15 mouse cellular contexts compared by ENCODE assay signal in genomic region chr15:99469736-99470135, GRCm38 (mm10). TPM values are rescaled to one million over a fixed set of nuclear protein-coding genes. Genes with fewer than 3 reads are reported as not detected.
DNase-seq lines count a peak whose midpoint lies in the region; ATAC-seq lines count a peak whose summit lies in the region.
"Had no signal": no experiment of that assay in that cellular context is flagged by ENCODE, and none has a peak within 500 bp of the region (broad histone marks: within the 10 kb centered on the region; RNA-seq: fewer than 3 reads in every experiment).

No protein-coding gene starts in this region.

- 79% methylated on average over 4 of the region's 4 CpGs for WGBS in heart, embryonic 15.5 days
- WGBS in heart, embryonic 12.5 days, result 78% methylated on average over 4 of the region's 4 CpGs
- WGBS in kidney, embryonic 16.5 days, result 81% methylated on average over 4 of the region's 4 CpGs
- 84% methylated on average over 4 of the region's 4 CpGs for WGBS in kidney, embryonic 14.5 days

- H3K4me3 ChIP-seq in heart, embryonic 15.5 days, result no peak overlapping the region
- no peak overlapping the region for H3K4me3 ChIP-seq in heart, embryonic 12.5 days
- H3K4me3 ChIP-seq in kidney, embryonic 16.5 days (ENCODE audit: low read length), result no peak overlapping the region
- no peak overlapping the region for H3K4me3 ChIP-seq in kidney, embryonic 14.5 days (ENCODE audit: low read length)
- peak overlapping the region; percentile 57; the same call in 1 of the 2 replicates for H3K4me3 ChIP-seq in brown adipose tissue, adult 24 weeks (ENCODE audit: insufficient read depth, low read depth, low read length)
- H3K4me3 ChIP-seq: embryonic facial prominence, embryonic 15.5 days; limb, embryonic 13.5 days; liver, embryonic 12.5 days; midbrain, embryonic 13.5 days had no signal

- H3K4me1 ChIP-seq in heart, embryonic 15.5 days (replicated peaks), result peaks cover 29% of the 10 kb centered on the region
- H3K4me1 ChIP-seq in heart, embryonic 12.5 days (replicated peaks), result peaks cover 24% of the 10 kb centered on the region
- peaks cover 16% of the 10 kb centered on the region for H3K4me1 ChIP-seq in kidney, embryonic 16.5 days (ENCODE audit: insufficient read depth, low read length)
- peaks cover 5% of the 10 kb centered on the region; the same call in 1 of the 2 replicates for H3K4me1 ChIP-seq in kidney, embryonic 14.5 days (ENCODE audit: control insufficient read depth, insufficient read depth, low read length)
- H3K4me1 ChIP-seq in brown adipose tissue, adult 24 weeks (ENCODE audit: control insufficient read depth, insufficient read depth, insufficient read length, low read length), result peaks cover 1% of the 10 kb centered on the region; the same call in 1 of the 2 replicates

- peak overlapping the region; percentile 31 for H3K27ac ChIP-seq in heart, embryonic 15.5 days
- no peak overlapping the region for H3K27ac ChIP-seq in heart, embryonic 12.5 days (ENCODE audit: poor library complexity, severe bottlenecking)
- peak overlapping the region; percentile 16; the same call in 1 of the 2 replicates for H3K27ac ChIP-seq in kidney, embryonic 16.5 days (ENCODE audit: low read length)
- no peak overlapping the region for H3K27ac ChIP-seq in kidney, embryonic 14.5 days (ENCODE audit: low read depth, low read length)
- H3K27ac ChIP-seq in brown adipose tissue, adult 24 weeks (replicated peaks; ENCODE audit: low read depth, low read length), result no peak overlapping the region; the same call in 1 of the 2 replicates
- H3K27ac ChIP-seq: embryonic facial prominence, embryonic 15.5 days; limb, embryonic 13.5 days; liver, embryonic 12.5 days; midbrain, embryonic 13.5 days; stomach, postnatal 0 days had no signal

- no peak overlapping the region for H3K9ac ChIP-seq in heart, embryonic 15.5 days
- H3K9ac ChIP-seq in heart, embryonic 12.5 days, result no peak overlapping the region
- no peak overlapping the region for H3K9ac ChIP-seq in kidney, embryonic 16.5 days (replicated peaks; ENCODE audit: low read length)
- no peak overlapping the region for H3K9ac ChIP-seq in kidney, embryonic 14.5 days (ENCODE audit: low read depth, low read length)
- H3K9ac ChIP-seq: embryonic facial prominence, embryonic 15.5 days; forebrain, postnatal 0 days; limb, embryonic 13.5 days; liver, embryonic 12.5 days; midbrain, embryonic 13.5 days had no signal

- ATAC-seq in cerebellum, adult (ENCODE audit: insufficient number of reproducible peaks, low FRiP score, low TSS enrichment), result no peak
- ATAC-seq in heart, embryonic 15.5 days (replicated peaks; ENCODE audit: insufficient number of reproducible peaks, insufficient read depth, low FRiP score, low read depth), result no peak
- no peak for ATAC-seq in heart, embryonic 12.5 days (ENCODE audit: insufficient number of reproducible peaks, low FRiP score)
- no peak for ATAC-seq in kidney, embryonic 16.5 days (ENCODE audit: low FRiP score, low TSS enrichment)
- ATAC-seq in kidney, embryonic 14.5 days (ENCODE audit: low FRiP score, low TSS enrichment), result no peak
- ATAC-seq: intestine, embryonic 16.5 days; liver, embryonic 12.5 days had no signal

- no peak overlapping the region for H3K4me2 ChIP-seq in heart, embryonic 15.5 days
- H3K4me2 ChIP-seq in heart, embryonic 12.5 days, result no peak overlapping the region
- no peak overlapping the region for H3K4me2 ChIP-seq in kidney, embryonic 16.5 days (replicated peaks; ENCODE audit: low read depth, low read length)
- H3K4me2 ChIP-seq in kidney, embryonic 14.5 days (replicated peaks; ENCODE audit: low read depth, low read length), result no peak overlapping the region
- H3K4me2 ChIP-seq: embryonic facial prominence, embryonic 15.5 days; limb, embryonic 13.5 days; midbrain, embryonic 13.5 days had no signal

- no peaks in the 10 kb centered on the region for H3K36me3 ChIP-seq in heart, embryonic 15.5 days
- H3K36me3 ChIP-seq in heart, embryonic 12.5 days, result peaks cover 11% of the 10 kb centered on the region; the same call in 1 of the 2 replicates
- peaks cover 8% of the 10 kb centered on the region for H3K36me3 ChIP-seq in kidney, embryonic 16.5 days (ENCODE audit: insufficient read depth, low read length)
- peaks cover 4% of the 10 kb centered on the region; the same call in 1 of the 2 replicates for H3K36me3 ChIP-seq in kidney, embryonic 14.5 days (ENCODE audit: control insufficient read depth, insufficient read depth, low read length)

- H3K27me3 ChIP-seq in heart, embryonic 15.5 days, result no peaks in the 10 kb centered on the region
- no peaks in the 10 kb centered on the region for H3K27me3 ChIP-seq in heart, embryonic 12.5 days (replicated peaks)
- no peaks in the 10 kb centered on the region for H3K27me3 ChIP-seq in kidney, embryonic 16.5 days (ENCODE audit: insufficient read depth, low read length)
- H3K27me3 ChIP-seq in kidney, embryonic 14.5 days (ENCODE audit: control insufficient read depth, insufficient read depth, low read length), result no peaks in the 10 kb centered on the region
- H3K27me3 ChIP-seq: embryonic facial prominence, embryonic 15.5 days; limb, embryonic 13.5 days; liver, embryonic 12.5 days; midbrain, embryonic 13.5 days had no signal

- no peaks in the 10 kb centered on the region for H3K9me3 ChIP-seq in heart, embryonic 15.5 days (replicated peaks)
- no peaks in the 10 kb centered on the region for H3K9me3 ChIP-seq in heart, embryonic 12.5 days (replicated peaks)
- no peaks in the 10 kb centered on the region for H3K9me3 ChIP-seq in kidney, embryonic 16.5 days (ENCODE audit: low read length)
- no peaks in the 10 kb centered on the region for H3K9me3 ChIP-seq in kidney, embryonic 14.5 days (ENCODE audit: control insufficient read depth, low read length)
- H3K9me3 ChIP-seq: embryonic facial prominence, embryonic 15.5 days; liver, embryonic 12.5 days; midbrain, embryonic 13.5 days had no signal

- DNase-seq in cerebellum, adult 9-11 months, result peak; percentile 28
- DNase-seq in right cerebral cortex, postnatal 36 days (ENCODE audit: low spot score in 2 of 2), result no peak

RNA-seq across cellular contexts. Expression of gene Bcdin3d, which starts 4.8 kb away (rescaled TPM):
- polyA plus RNA-seq in heart, embryonic 15.5 days (2015; fragmentation: Nextera tagmentation; extraction: Ambion mirVana), result 10.8 and 11.7 TPM in 2 replicates
- polyA plus RNA-seq in heart, embryonic 12.5 days (2016; fragmentation: Nextera tagmentation; extraction: Ambion mirVana), result 11.3 and 12.2 TPM in 2 replicates
- 16.8 and 18.2 TPM in 2 replicates for polyA plus RNA-seq in kidney, embryonic 16.5 days (2015; fragmentation: Nextera tagmentation; extraction: Ambion mirVana)
- 13.2 and 16.9 TPM in 2 replicates for polyA plus RNA-seq in kidney, embryonic 14.5 days (2014; fragmentation: Nextera tagmentation; extraction: Ambion mirVana)
- 3.3 and 8.0 TPM in 2 replicates for polyA plus RNA-seq in brown adipose tissue, adult 24 weeks (2012; ENCODE audit: insufficient read depth, insufficient read length, missing spikeins)

RNA-seq across cellular contexts. Expression of gene Nckap5l, which starts 12.2 kb away (rescaled TPM):
- 6.8 and 8.0 TPM in 2 replicates for polyA plus RNA-seq in heart, embryonic 15.5 days (2015; fragmentation: Nextera tagmentation; extraction: Ambion mirVana)
- polyA plus RNA-seq in heart, embryonic 12.5 days (2016; fragmentation: Nextera tagmentation; extraction: Ambion mirVana), result 11.4 and 12.0 TPM in 2 replicates
- polyA plus RNA-seq in kidney, embryonic 16.5 days (2015; fragmentation: Nextera tagmentation; extraction: Ambion mirVana), result 9.3 and 10.9 TPM in 2 replicates
- polyA plus RNA-seq in kidney, embryonic 14.5 days (2014; fragmentation: Nextera tagmentation; extraction: Ambion mirVana), result 9.3 and 11.8 TPM in 2 replicates
- polyA plus RNA-seq in brown adipose tissue, adult 24 weeks (2012; ENCODE audit: insufficient read depth, insufficient read length, missing spikeins), result 1.1 and 1.9 TPM in 2 replicates

RNA-seq across cellular contexts. Expression of gene Faim2, which starts 58.2 kb away (rescaled TPM):
- 0.28 and 0.33 TPM in 2 replicates for polyA plus RNA-seq in heart, embryonic 15.5 days (2015; fragmentation: Nextera tagmentation; extraction: Ambion mirVana)
- 0.09 and 0.15 TPM in 2 replicates for polyA plus RNA-seq in heart, embryonic 12.5 days (2016; fragmentation: Nextera tagmentation; extraction: Ambion mirVana)
- polyA plus RNA-seq in kidney, embryonic 16.5 days (2015; fragmentation: Nextera tagmentation; extraction: Ambion mirVana), result 0.32 and 0.50 TPM in 2 replicates
- not detected in 2 replicates for polyA plus RNA-seq in kidney, embryonic 14.5 days (2014; fragmentation: Nextera tagmentation; extraction: Ambion mirVana)
- polyA plus RNA-seq in brown adipose tissue, adult 24 weeks (2012; ENCODE audit: insufficient read depth, insufficient read length, missing spikeins), result not detected in 2 replicates

Comparison
In these comparisons a context has a peak if more than half of its experiments do, and no peak if none do; other contexts are left out.
1. H3K27ac ChIP-seq: peak in heart, embryonic 15.5 days (single experiment) and kidney, embryonic 16.5 days (single experiment); none in heart, embryonic 12.5 days (single experiment), kidney, embryonic 14.5 days (single experiment) and brown adipose tissue, adult 24 weeks (single experiment).